ENCODE assay signal across 31 mouse cellular contexts in the genomic region with DNA sequence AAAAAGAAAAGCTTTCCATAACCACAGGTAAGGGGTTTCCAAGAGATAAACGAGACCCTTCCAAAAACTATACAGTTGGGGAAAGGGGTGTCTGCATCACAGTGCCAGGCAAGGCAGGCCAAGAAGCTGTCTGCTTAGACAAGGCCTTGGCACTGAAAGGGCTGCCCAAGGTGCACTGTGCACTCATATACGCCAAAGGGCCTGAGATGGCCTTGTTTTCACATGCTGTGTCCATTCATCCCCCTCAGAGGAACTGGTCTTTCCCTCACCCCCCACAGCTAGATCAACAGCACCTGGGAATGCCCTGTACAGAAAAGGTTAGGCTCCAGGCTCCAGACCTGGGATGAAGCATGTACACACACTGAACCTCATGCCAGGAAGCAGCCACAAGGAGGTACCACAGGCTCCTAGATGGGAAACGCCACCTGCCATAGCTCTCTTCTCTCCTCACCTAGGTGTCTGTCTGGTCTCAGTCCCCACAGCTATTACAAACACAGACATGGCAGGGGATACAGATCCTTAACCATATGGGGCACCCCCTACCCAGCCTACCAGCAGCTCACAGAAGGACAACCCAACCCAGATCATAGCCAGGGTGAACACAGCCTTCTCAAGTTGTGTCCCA. TPM values are rescaled to one million over a fixed set of nuclear protein-coding genes. Genes with fewer than 3 reads are reported as not detected.
DNase-seq lines count a peak whose midpoint lies in the region; ATAC-seq and TF ChIP-seq lines count a peak whose summit lies in the region.
"Had no signal": no experiment of that assay in that cellular context is flagged by ENCODE, and none has a peak within 500 bp of the region (broad histone marks: within the 10 kb centered on the region; RNA-seq: fewer than 3 reads in every experiment).

No protein-coding gene starts in this region.

- no peak overlapping the region for H3K9ac ChIP-seq in heart, embryonic 12.5 days
- H3K9ac ChIP-seq in kidney, embryonic 15.5 days: no peak overlapping the region
- H3K9ac ChIP-seq: forebrain, embryonic 13.5 days; hindbrain, embryonic 12.5 days; intestine, embryonic 15.5 days; liver, embryonic 15.5 days; lung, embryonic 14.5 days; neural tube, embryonic 13.5 days had no signal

- no peak for ATAC-seq in heart, embryonic 12.5 days (ENCODE audit: insufficient number of reproducible peaks, low FRiP score)
- no peak for ATAC-seq in kidney, embryonic 15.5 days (replicated peaks; ENCODE audit: low FRiP score)
- ATAC-seq: CD4-positive, CD25-positive, alpha-beta regulatory T cell, adult 4 months; forebrain, embryonic 13.5 days; hindbrain, postnatal 0 days; intestine, embryonic 15.5 days; midbrain, embryonic 16.5 days had no signal

- no peaks in the 10 kb centered on the region for H3K9me3 ChIP-seq in heart, embryonic 12.5 days (replicated peaks)
- H3K9me3 ChIP-seq in kidney, embryonic 15.5 days (replicated peaks): no peaks in the 10 kb centered on the region
- H3K9me3 ChIP-seq: forebrain, embryonic 13.5 days; heart, embryonic 10.5 days; hindbrain, embryonic 12.5 days; intestine, embryonic 15.5 days; liver, embryonic 15.5 days; midbrain, embryonic 10.5 days; neural tube, embryonic 13.5 days had no signal

- no peak overlapping the region for H3K4me2 ChIP-seq in heart, embryonic 12.5 days
- H3K4me2 ChIP-seq in kidney, embryonic 15.5 days: no peak overlapping the region
- H3K4me2 ChIP-seq: forebrain, embryonic 13.5 days; hindbrain, embryonic 12.5 days; intestine, embryonic 15.5 days; liver, embryonic 15.5 days; lung, embryonic 14.5 days; neural tube, embryonic 13.5 days had no signal

- no peaks in the 10 kb centered on the region for H3K27me3 ChIP-seq in cerebellum, adult 2 months (ENCODE audit: control insufficient read depth, insufficient read depth, low read length)
- H3K27me3 ChIP-seq in heart, embryonic 12.5 days (replicated peaks): no peaks in the 10 kb centered on the region
- H3K27me3 ChIP-seq in kidney, embryonic 15.5 days: no peaks in the 10 kb centered on the region
- H3K27me3 ChIP-seq: forebrain, embryonic 13.5 days; hindbrain, embryonic 12.5 days; intestine, embryonic 15.5 days; liver, embryonic 15.5 days; neural tube, embryonic 13.5 days had no signal

- no peaks in the 10 kb centered on the region for H3K36me3 ChIP-seq in heart, embryonic 12.5 days
- H3K36me3 ChIP-seq in kidney, embryonic 15.5 days: no peaks in the 10 kb centered on the region
- H3K36me3 ChIP-seq: heart, embryonic 10.5 days; hindbrain, embryonic 12.5 days; intestine, embryonic 15.5 days; midbrain, embryonic 10.5 days; neural tube, embryonic 13.5 days had no signal

- 0 out of 2 replicates have a peak, but pooled peaks have one; percentile 22 for TF ChIP-seq CTCF in cerebellum, adult 2 months (IDR thresholded peaks at IDR 0.05; ENCODE audit: borderline replicate concordance, insufficient read depth, low read depth, low read length)

- H3K27ac ChIP-seq in cerebellum, adult 2 months (ENCODE audit: insufficient read depth, low read length): no peak overlapping the region
- H3K27ac ChIP-seq in heart, embryonic 12.5 days (ENCODE audit: poor library complexity, severe bottlenecking): no peak overlapping the region
- H3K27ac ChIP-seq in kidney, embryonic 15.5 days: no peak overlapping the region
- H3K27ac ChIP-seq: forebrain, embryonic 13.5 days; heart, embryonic 10.5 days; hindbrain, embryonic 12.5 days; hindbrain, postnatal 0 days; intestine, embryonic 15.5 days; liver, embryonic 15.5 days; midbrain, embryonic 10.5 days; neural tube, embryonic 13.5 days; stomach, postnatal 0 days had no signal

- H3K4me3 ChIP-seq in cerebellum, adult 2 months (replicated peaks; ENCODE audit: insufficient read depth, low read depth, low read length): no peak overlapping the region
- no peak overlapping the region for H3K4me3 ChIP-seq in heart, embryonic 12.5 days
- no peak overlapping the region for H3K4me3 ChIP-seq in kidney, embryonic 15.5 days (replicated peaks)
- H3K4me3 ChIP-seq: erythroblast, embryonic 14.5 days; forebrain, embryonic 13.5 days; heart, embryonic 10.5 days; hindbrain, embryonic 12.5 days; intestine, embryonic 15.5 days; liver, embryonic 15.5 days; midbrain, embryonic 10.5 days; myocyte; neural tube, embryonic 13.5 days had no signal

- DNase-seq in cerebellum, adult 2 months: peak in 1 of 2 experiments; percentile 36
- no peak for DNase-seq in cerebellum, postnatal 4 days (ENCODE audit: low spot score in 2 of 2)
- DNase-seq in heart, adult 11 months: peak; percentile 90
- peak; percentile 72 for DNase-seq in adrenal gland, postnatal 14 days
- DNase-seq in naive thymus-derived CD4-positive, alpha-beta T cell, adult 2 months (ENCODE audit: low read depth): peak; percentile 13
- DNase-seq: gastrocnemius, postnatal 14 days; heart, postnatal 36 days; kidney, adult 8-10 months; kidney, postnatal 10 days; layer of hippocampus, adult 9-11 months; liver; lung, embryonic 14.5 days; lung, postnatal 14 days; right cerebral cortex, postnatal 4 days; thymus, adult 2 months; thymus, postnatal 36 days had no signal

- H3K4me1 ChIP-seq in cerebellum, adult 2 months (ENCODE audit: control insufficient read depth, insufficient read depth, low read length): peaks cover 52% of the 10 kb centered on the region
- peaks cover 55% of the 10 kb centered on the region for H3K4me1 ChIP-seq in heart, embryonic 12.5 days (replicated peaks)
- H3K4me1 ChIP-seq in kidney, embryonic 15.5 days: peaks cover 49% of the 10 kb centered on the region

- no peak for TF ChIP-seq POLR2A in cerebellum, adult 2 months (IDR thresholded peaks at IDR 0.05; ENCODE audit: borderline replicate concordance, insufficient read depth, low read length)

- 9% methylated on average over 3 of the region's 3 CpGs for WGBS in cerebellum, adult 2 months
- 92% methylated on average over 3 of the region's 3 CpGs for WGBS in heart, embryonic 12.5 days
- 89% methylated on average over 3 of the region's 3 CpGs for WGBS in kidney, embryonic 15.5 days

RNA-seq across cellular contexts. Expression of gene Fbrsl1, which starts 5.2 kb away (rescaled TPM):
- polyA plus RNA-seq in cerebellum, adult 2 months (2012; rRNA removed): 65.4 and 72.7 TPM in 2 replicates
- polyA plus RNA-seq in heart, embryonic 12.5 days (2016; fragmentation: Nextera tagmentation; extraction: Ambion mirVana): 14.4 and 14.8 TPM in 2 replicates
- 74.4 and 78.0 TPM in 2 replicates for total RNA-seq in adrenal gland, postnatal 14 days (2021)
- polyA plus RNA-seq in kidney, embryonic 15.5 days (2015; fragmentation: Nextera tagmentation; extraction: Ambion mirVana): 12.1 and 13.2 TPM in 2 replicates

Comparison
In these comparisons a context has a peak if more than half of its experiments do, and no peak if none do; other contexts are left out.
1. DNase-seq: peak in heart, adult 11 months (single experiment), adrenal gland, postnatal 14 days (single experiment) and naive thymus-derived CD4-positive, alpha-beta T cell, adult 2 months (single experiment); none in cerebellum, postnatal 4 days (0 of 2).